Mouse (Mus musculus): ENCODE data around the gene 4930562C15Rik. TPM values are rescaled to one million over a fixed set of nuclear protein-coding genes. Genes with fewer than 3 reads are reported as not detected.

The 4930562C15Rik gene
- polyA plus RNA-seq, 1 experiment from 2014 or later: 0.05 TPM

DNA sequence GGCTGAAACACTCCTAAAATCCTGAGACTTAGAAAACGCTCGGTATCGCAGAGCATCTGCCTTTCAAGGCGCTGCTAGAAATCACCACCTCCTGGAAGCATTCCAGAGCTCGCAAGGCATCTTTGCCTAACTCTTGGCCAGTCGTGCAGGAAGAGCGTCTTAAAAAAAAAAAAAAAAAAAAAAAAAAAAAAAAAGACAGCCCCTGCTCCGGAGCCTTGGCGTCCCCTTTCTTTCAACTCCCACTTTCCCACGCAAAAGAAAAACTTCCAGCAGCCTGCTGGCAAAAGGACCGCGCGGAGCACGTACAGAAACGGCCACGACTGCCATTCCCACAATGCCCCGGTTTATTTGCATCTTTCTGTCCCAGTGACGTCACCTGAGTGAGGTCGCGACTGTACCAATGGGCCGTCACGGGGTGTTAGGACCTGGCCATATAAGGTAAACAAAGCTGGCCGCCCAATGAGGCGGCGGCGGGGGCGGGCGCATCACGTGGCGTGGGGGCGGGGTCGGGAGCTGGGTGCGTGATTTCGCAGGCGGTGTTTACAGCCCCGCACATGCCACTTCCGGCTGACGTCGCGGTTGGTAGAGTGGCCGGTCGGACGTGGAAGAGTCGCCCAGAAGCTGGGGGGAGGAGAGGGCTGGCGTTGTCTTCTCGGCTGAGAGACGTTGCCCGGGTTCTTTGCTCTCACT is 45.1 kb downstream of the 4930562C15Rik start, which contains the start of gene Ubald1:
Gene Ubald1 (minus strand): TSS at position 180 of the 690 bp plus-strand sequence.
- under 1% methylated on average over 48 of the region's 48 CpGs for WGBS (ENCODE audit: insufficient replicate concordance)
- Histone ChIP-seq H3K4me1 (ENCODE audit: control insufficient read depth, low read depth, low read length) (peaks cover 49% of the 10 kb centered on the region), H3K9ac (ENCODE audit: low read depth, low read length) (peak within 1 kb of the TSS; percentile 91), H3K36me3 (ENCODE audit: control insufficient read depth, insufficient read depth) (no peaks in the 10 kb centered on the region), H3K4me3 (ENCODE audit: low read depth, low read length) (peak within 1 kb of the TSS; percentile 89), H3K27ac (ENCODE audit: low read length) (peak within 1 kb of the TSS; percentile 99), H3K9me3 (replicated peaks; ENCODE audit: control insufficient read depth, low read length) (no peaks in the 10 kb centered on the region), H3K27me3 (ENCODE audit: control insufficient read depth, insufficient read depth, low read depth, low read length) (no peaks in the 10 kb centered on the region), H3K4me2 (ENCODE audit: low read depth, low read length) (peak within 1 kb of the TSS; percentile 95)
- ATAC-seq (ENCODE audit: low read depth): peak; percentile 86

GRCm38 (mm10) chr16:4881400-4882351 is 46.5 kb downstream of the 4930562C15Rik start:
- Histone ChIP-seq H3K36me3 (ENCODE audit: control insufficient read depth, insufficient read depth) (no peaks in the 10 kb centered on the region), H3K9me3 (replicated peaks; ENCODE audit: control insufficient read depth, low read length) (no peaks in the 10 kb centered on the region), H3K27ac (ENCODE audit: low read length) (peak overlapping the region; percentile 93), H3K4me3 (ENCODE audit: low read depth, low read length) (peak overlapping the region; percentile 89), H3K27me3 (ENCODE audit: control insufficient read depth, insufficient read depth, low read depth, low read length) (no peaks in the 10 kb centered on the region), H3K4me1 (ENCODE audit: control insufficient read depth, low read depth, low read length) (peaks cover 44% of the 10 kb centered on the region), H3K4me2 (ENCODE audit: low read depth, low read length) (peak overlapping the region; percentile 94), H3K9ac (ENCODE audit: low read depth, low read length) (no peak overlapping the region; the same call in 1 of the 2 replicates)
- 58% methylated on average over 10 of the region's 10 CpGs for WGBS (ENCODE audit: insufficient replicate concordance)
- ATAC-seq (ENCODE audit: low read depth): no peak

DNA sequence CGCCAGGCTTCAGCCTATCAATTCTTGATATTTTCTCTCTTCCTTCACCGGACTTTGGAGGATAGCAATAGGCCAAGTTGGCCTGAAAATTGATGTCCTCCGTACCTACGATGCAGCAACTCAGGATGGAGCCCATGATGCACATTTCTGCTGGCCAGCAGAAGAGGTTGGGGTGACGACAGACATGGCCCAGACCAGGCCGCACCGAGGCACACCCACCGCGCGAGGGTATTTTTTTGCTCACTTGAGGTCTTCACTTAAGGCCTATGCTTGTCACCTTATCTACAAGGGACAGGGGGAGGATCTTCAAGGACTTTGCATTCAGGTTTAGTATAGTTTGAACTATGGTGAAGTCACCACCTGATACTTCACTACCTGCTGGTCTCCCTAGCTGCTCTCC is 49.7 kb downstream of the 4930562C15Rik start:
- H3K4me3 ChIP-seq (ENCODE audit: low read depth, low read length): peak overlapping the region; percentile 81; the same call in 1 of the 2 replicates
- 88% methylated on average over 10 of the region's 10 CpGs for WGBS (ENCODE audit: insufficient replicate concordance)
- H3K9me3 ChIP-seq (replicated peaks; ENCODE audit: control insufficient read depth, low read length): no peaks in the 10 kb centered on the region
- peak overlapping the region; percentile 81; the same call in 1 of the 2 replicates for H3K9ac ChIP-seq (ENCODE audit: low read depth, low read length)
- no peaks in the 10 kb centered on the region for H3K27me3 ChIP-seq (ENCODE audit: control insufficient read depth, insufficient read depth, low read depth, low read length)
- H3K4me2 ChIP-seq (ENCODE audit: low read depth, low read length): peak overlapping the region; percentile 83; the same call in 1 of the 2 replicates
- H3K4me1 ChIP-seq (ENCODE audit: control insufficient read depth, low read depth, low read length): peaks cover 36% of the 10 kb centered on the region
- H3K36me3 ChIP-seq (ENCODE audit: control insufficient read depth, insufficient read depth): no peaks in the 10 kb centered on the region
- no peak for ATAC-seq (ENCODE audit: low read depth)
- no peak overlapping the region for H3K27ac ChIP-seq (ENCODE audit: low read length)

GRCm38 (mm10) chr16:4885760-4886689 is 50.8 kb downstream of the 4930562C15Rik start, which contains the start of gene Mgrn1:
TSS of gene Mgrn1 (plus strand) at chr16:4886249.
- Histone ChIP-seq H3K27ac (ENCODE audit: low read length) (peak within 1 kb of the TSS; percentile 84), H3K9me3 (replicated peaks; ENCODE audit: control insufficient read depth, low read length) (no peaks in the 10 kb centered on the region), H3K4me2 (ENCODE audit: low read depth, low read length) (peak within 1 kb of the TSS; percentile 83), H3K36me3 (ENCODE audit: control insufficient read depth, insufficient read depth) (no peaks in the 10 kb centered on the region), H3K27me3 (ENCODE audit: control insufficient read depth, insufficient read depth, low read depth, low read length) (no peaks in the 10 kb centered on the region), H3K9ac (ENCODE audit: low read depth, low read length) (peak within 1 kb of the TSS; percentile 81), H3K4me3 (ENCODE audit: low read depth, low read length) (peak within 1 kb of the TSS; percentile 81), H3K4me1 (ENCODE audit: control insufficient read depth, low read depth, low read length) (peaks cover 33% of the 10 kb centered on the region)
- peak; percentile 86 for ATAC-seq (ENCODE audit: low read depth)
- under 1% methylated on average over 73 of the region's 74 CpGs for WGBS (ENCODE audit: insufficient replicate concordance)

- Histone ChIP-seq H3K36me3 (ENCODE audit: control insufficient read depth, insufficient read depth) (no peaks in the 10 kb centered on the region), H3K9ac (ENCODE audit: low read depth, low read length) (peak overlapping the region; percentile 81), H3K9me3 (replicated peaks; ENCODE audit: control insufficient read depth, low read length) (no peaks in the 10 kb centered on the region), H3K4me2 (ENCODE audit: low read depth, low read length) (peak overlapping the region; percentile 83), H3K4me1 (ENCODE audit: control insufficient read depth, low read depth, low read length) (peaks cover 27% of the 10 kb centered on the region), H3K27ac (ENCODE audit: low read length) (peak overlapping the region; percentile 84), H3K4me3 (ENCODE audit: low read depth, low read length) (peak overlapping the region; percentile 81), H3K27me3 (ENCODE audit: control insufficient read depth, insufficient read depth, low read depth, low read length) (no peaks in the 10 kb centered on the region)
- 0% methylated on average over 8 of the region's 8 CpGs for WGBS (ENCODE audit: insufficient replicate concordance)
- ATAC-seq (ENCODE audit: low read depth): peak; percentile 19
These were observed 51.4 kb downstream of the 4930562C15Rik start for GRCm38 (mm10) chr16:4886690-4887020.

GRCm38 (mm10) chr16:4890201-4890709 is 55.0 kb downstream of the 4930562C15Rik start:
- H3K4me1 ChIP-seq (ENCODE audit: control insufficient read depth, low read depth, low read length): peaks cover 27% of the 10 kb centered on the region
- H3K27me3 ChIP-seq (ENCODE audit: control insufficient read depth, insufficient read depth, low read depth, low read length): no peaks in the 10 kb centered on the region
- H3K4me2 ChIP-seq (ENCODE audit: low read depth, low read length): no peak overlapping the region
- ATAC-seq (ENCODE audit: low read depth): no peak
- no peak overlapping the region for H3K4me3 ChIP-seq (ENCODE audit: low read depth, low read length)
- no peaks in the 10 kb centered on the region for H3K9me3 ChIP-seq (replicated peaks; ENCODE audit: control insufficient read depth, low read length)
- H3K27ac ChIP-seq (ENCODE audit: low read length): no peak overlapping the region
- no peak overlapping the region for H3K9ac ChIP-seq (ENCODE audit: low read depth, low read length)
- WGBS (ENCODE audit: insufficient replicate concordance): 53% methylated on average over 4 of the region's 4 CpGs
- no peaks in the 10 kb centered on the region for H3K36me3 ChIP-seq (ENCODE audit: control insufficient read depth, insufficient read depth)

GRCm38 (mm10) chr16:4892171-4892570 is 57.0 kb downstream of the 4930562C15Rik start:
- Histone ChIP-seq H3K9me3 (replicated peaks; ENCODE audit: control insufficient read depth, low read length) (no peaks in the 10 kb centered on the region), H3K4me1 (ENCODE audit: control insufficient read depth, low read depth, low read length) (peaks cover 32% of the 10 kb centered on the region), H3K4me2 (ENCODE audit: low read depth, low read length) (no peak overlapping the region), H3K36me3 (ENCODE audit: control insufficient read depth, insufficient read depth) (no peaks in the 10 kb centered on the region), H3K27ac (ENCODE audit: low read length) (no peak overlapping the region), H3K4me3 (ENCODE audit: low read depth, low read length) (no peak overlapping the region), H3K9ac (ENCODE audit: low read depth, low read length) (no peak overlapping the region), H3K27me3 (ENCODE audit: control insufficient read depth, insufficient read depth, low read depth, low read length) (no peaks in the 10 kb centered on the region)
- 67% methylated on average over 6 of the region's 6 CpGs for WGBS (ENCODE audit: insufficient replicate concordance)
- no peak for ATAC-seq (ENCODE audit: low read depth)

GRCm38 (mm10) chr16:4894201-4894908 is 59.1 kb downstream of the 4930562C15Rik start:
- no peaks in the 10 kb centered on the region for H3K9me3 ChIP-seq (replicated peaks; ENCODE audit: control insufficient read depth, low read length)
- no peak for ATAC-seq (ENCODE audit: low read depth)
- H3K36me3 ChIP-seq (ENCODE audit: control insufficient read depth, insufficient read depth): no peaks in the 10 kb centered on the region
- no peak overlapping the region for H3K4me3 ChIP-seq (ENCODE audit: low read depth, low read length)
- no peak overlapping the region for H3K4me2 ChIP-seq (ENCODE audit: low read depth, low read length)
- WGBS (ENCODE audit: insufficient replicate concordance): 57% methylated on average over 7 of the region's 7 CpGs
- H3K27me3 ChIP-seq (ENCODE audit: control insufficient read depth, insufficient read depth, low read depth, low read length): no peaks in the 10 kb centered on the region
- no peak overlapping the region for H3K27ac ChIP-seq (ENCODE audit: low read length)
- peaks cover 29% of the 10 kb centered on the region for H3K4me1 ChIP-seq (ENCODE audit: control insufficient read depth, low read depth, low read length)
- H3K9ac ChIP-seq (ENCODE audit: low read depth, low read length): no peak overlapping the region
